Mouse (Mus musculus): Measurements from ENCODE around the gene Ift122. TPM values are rescaled to one million over a fixed set of nuclear protein-coding genes. Genes with fewer than 3 reads are reported as not detected.
A peak's percentile ranks its signal among the peaks of the same experiment; 100 is the strongest.

Ift122 gene
- polyA plus RNA-seq, 1 experiment from 2014 or later = 25.0 TPM

- Histone ChIP-seq H3K27ac (replicated peaks) (no peak overlapping the region), H3K9ac (no peak overlapping the region), H3K4me1 (peaks cover 50% of the 10 kb centered on the region), H3K27me3 (no peaks in the 10 kb centered on the region), H3K4me2 (replicated peaks) (no peak overlapping the region), H3K36me3 (peaks cover 47% of the 10 kb centered on the region), H3K4me3 (replicated peaks) (no peak overlapping the region), H3K9me3 (replicated peaks) (no peaks in the 10 kb centered on the region)
- WGBS = 45% methylated on average over 23 of the region's 23 CpGs
- no peak for ATAC-seq (ENCODE audit: insufficient number of reproducible peaks, low FRiP score, low TSS enrichment, low read depth)
Observed at GRCm38 (mm10) chr6:115962439-115963085, 109.3 kb downstream of the Ift122 start.

- H3K36me3 ChIP-seq = peaks cover 52% of the 10 kb centered on the region
- H3K9me3 ChIP-seq (replicated peaks) = no peaks in the 10 kb centered on the region
- no peak overlapping the region for H3K4me2 ChIP-seq (replicated peaks)
- 82% methylated on average over 9 of the region's 9 CpGs for WGBS
- H3K9ac ChIP-seq = no peak overlapping the region
- H3K4me1 ChIP-seq = peaks cover 45% of the 10 kb centered on the region
- H3K27ac ChIP-seq (replicated peaks) = no peak overlapping the region
- no peaks in the 10 kb centered on the region for H3K27me3 ChIP-seq
- ATAC-seq (ENCODE audit: insufficient number of reproducible peaks, low FRiP score, low TSS enrichment, low read depth) = no peak
- no peak overlapping the region for H3K4me3 ChIP-seq (replicated peaks)
Observed at GRCm38 (mm10) chr6:115963656-115964055, 110.4 kb downstream of the Ift122 start.

GRCm38 (mm10) chr6:115966227-115966966 lies 113.1 kb downstream of the Ift122 start:
- Histone ChIP-seq H3K4me2 (replicated peaks) (no peak overlapping the region), H3K9me3 (replicated peaks) (no peaks in the 10 kb centered on the region), H3K27ac (replicated peaks) (no peak overlapping the region), H3K9ac (no peak overlapping the region), H3K4me3 (replicated peaks) (no peak overlapping the region), H3K4me1 (peaks cover 40% of the 10 kb centered on the region), H3K27me3 (no peaks in the 10 kb centered on the region), H3K36me3 (peaks cover 44% of the 10 kb centered on the region)
- 90% methylated on average over 19 of the region's 19 CpGs for WGBS
- no peak for ATAC-seq (ENCODE audit: insufficient number of reproducible peaks, low FRiP score, low TSS enrichment, low read depth)

- Histone ChIP-seq H3K36me3 (peaks cover 40% of the 10 kb centered on the region), H3K4me2 (replicated peaks) (no peak overlapping the region), H3K9ac (no peak overlapping the region), H3K4me1 (peaks cover 40% of the 10 kb centered on the region), H3K27me3 (no peaks in the 10 kb centered on the region), H3K9me3 (replicated peaks) (no peaks in the 10 kb centered on the region), H3K4me3 (replicated peaks) (no peak overlapping the region), H3K27ac (replicated peaks) (no peak overlapping the region)
- WGBS = 91% methylated on average over 15 of the region's 15 CpGs
- no peak for ATAC-seq (ENCODE audit: insufficient number of reproducible peaks, low FRiP score, low TSS enrichment, low read depth)
Observed at GRCm38 (mm10) chr6:115967291-115967880, 114.1 kb downstream of the Ift122 start.

- H3K4me3 ChIP-seq (replicated peaks) = no peak overlapping the region
- 82% methylated on average over 5 of the region's 5 CpGs for WGBS
- no peaks in the 10 kb centered on the region for H3K27me3 ChIP-seq
- ATAC-seq (ENCODE audit: insufficient number of reproducible peaks, low FRiP score, low TSS enrichment, low read depth) = no peak
- no peaks in the 10 kb centered on the region for H3K9me3 ChIP-seq (replicated peaks)
- H3K4me2 ChIP-seq (replicated peaks) = no peak overlapping the region
- H3K9ac ChIP-seq = no peak overlapping the region
- peaks cover 33% of the 10 kb centered on the region for H3K36me3 ChIP-seq
- peaks cover 44% of the 10 kb centered on the region for H3K4me1 ChIP-seq
- H3K27ac ChIP-seq (replicated peaks) = no peak overlapping the region
Observed at GRCm38 (mm10) chr6:115968086-115968485, 114.8 kb downstream of the Ift122 start.

- 56% methylated on average over 6 of the region's 6 CpGs for WGBS
- no peak overlapping the region for H3K9ac ChIP-seq
- no peak overlapping the region for H3K27ac ChIP-seq (replicated peaks)
- peaks cover 31% of the 10 kb centered on the region for H3K36me3 ChIP-seq
- H3K4me2 ChIP-seq (replicated peaks) = no peak overlapping the region
- H3K4me1 ChIP-seq = peaks cover 49% of the 10 kb centered on the region
- no peaks in the 10 kb centered on the region for H3K27me3 ChIP-seq
- H3K4me3 ChIP-seq (replicated peaks) = no peak overlapping the region
- no peaks in the 10 kb centered on the region for H3K9me3 ChIP-seq (replicated peaks)
- ATAC-seq (ENCODE audit: insufficient number of reproducible peaks, low FRiP score, low TSS enrichment, low read depth) = no peak
Observed at GRCm38 (mm10) chr6:115968700-115969099, 115.4 kb downstream of the Ift122 start.

- Histone ChIP-seq H3K9me3 (replicated peaks) (no peaks in the 10 kb centered on the region), H3K27ac (replicated peaks) (no peak overlapping the region), H3K4me3 (replicated peaks) (no peak overlapping the region), H3K36me3 (peaks cover 31% of the 10 kb centered on the region), H3K4me2 (replicated peaks) (no peak overlapping the region), H3K9ac (no peak overlapping the region), H3K27me3 (no peaks in the 10 kb centered on the region), H3K4me1 (peaks cover 53% of the 10 kb centered on the region)
- ATAC-seq (ENCODE audit: insufficient number of reproducible peaks, low FRiP score, low TSS enrichment, low read depth) = no peak
- 56% methylated on average over 9 of the region's 9 CpGs for WGBS
Observed at GRCm38 (mm10) chr6:115969103-115969502, 115.8 kb downstream of the Ift122 start.

GRCm38 (mm10) chr6:115969952-115970351 lies 116.7 kb downstream of the Ift122 start:
- peaks cover 29% of the 10 kb centered on the region for H3K36me3 ChIP-seq
- 72% methylated on average over 5 of the region's 6 CpGs for WGBS
- no peaks in the 10 kb centered on the region for H3K27me3 ChIP-seq
- no peak overlapping the region for H3K27ac ChIP-seq (replicated peaks)
- peaks cover 61% of the 10 kb centered on the region for H3K4me1 ChIP-seq
- H3K4me2 ChIP-seq (replicated peaks) = no peak overlapping the region
- H3K4me3 ChIP-seq (replicated peaks) = no peak overlapping the region
- H3K9me3 ChIP-seq (replicated peaks) = no peaks in the 10 kb centered on the region
- no peak for ATAC-seq (ENCODE audit: insufficient number of reproducible peaks, low FRiP score, low TSS enrichment, low read depth)
- no peak overlapping the region for H3K9ac ChIP-seq

- Histone ChIP-seq H3K36me3 (peaks cover 22% of the 10 kb centered on the region), H3K9ac (no peak overlapping the region)
- peak; percentile 62 for ATAC-seq (ENCODE audit: insufficient number of reproducible peaks, low FRiP score, low TSS enrichment, low read depth)
Observed at GRCm38 (mm10) chr6:115971273-115972060, 118.2 kb downstream of the Ift122 start.

GRCm38 (mm10) chr6:115972083-115972764 lies 119.0 kb downstream of the Ift122 start:
- ATAC-seq (ENCODE audit: insufficient number of reproducible peaks, low FRiP score, low TSS enrichment, low read depth) = peak; percentile 63
- Histone ChIP-seq H3K9me3 (replicated peaks) (no peaks in the 10 kb centered on the region), H3K4me2 (replicated peaks) (no peak overlapping the region; the same call in 1 of the 2 replicates), H3K27me3 (no peaks in the 10 kb centered on the region), H3K27ac (replicated peaks) (peak overlapping the region; percentile 80), H3K4me1 (peaks cover 70% of the 10 kb centered on the region), H3K9ac (no peak overlapping the region), H3K4me3 (replicated peaks) (no peak overlapping the region), H3K36me3 (peaks cover 18% of the 10 kb centered on the region)
- 60% methylated on average over 7 of the region's 7 CpGs for WGBS

More at GRCm38 (mm10) chr6:115971273-115972060, 118.2 kb downstream of the Ift122 start:
- 30% methylated on average over 13 of the region's 13 CpGs for WGBS
- Histone ChIP-seq H3K9me3 (replicated peaks) (no peaks in the 10 kb centered on the region), H3K4me2 (replicated peaks) (no peak overlapping the region), H3K4me1 (peaks cover 70% of the 10 kb centered on the region), H3K27me3 (no peaks in the 10 kb centered on the region), H3K27ac (replicated peaks) (peak overlapping the region; percentile 80), H3K4me3 (replicated peaks) (no peak overlapping the region)

Measured in embryonic facial prominence, embryonic 15.5 days (tissue).